Mouse (Mus musculus): ENCODE results near the gene Slc25a48. TPM values are rescaled to one million over a fixed set of nuclear protein-coding genes. Genes with fewer than 3 reads are reported as not detected.

Gene Slc25a48
- polyA plus RNA-seq, 1 experiment from 2014 or later = not detected

DNA sequence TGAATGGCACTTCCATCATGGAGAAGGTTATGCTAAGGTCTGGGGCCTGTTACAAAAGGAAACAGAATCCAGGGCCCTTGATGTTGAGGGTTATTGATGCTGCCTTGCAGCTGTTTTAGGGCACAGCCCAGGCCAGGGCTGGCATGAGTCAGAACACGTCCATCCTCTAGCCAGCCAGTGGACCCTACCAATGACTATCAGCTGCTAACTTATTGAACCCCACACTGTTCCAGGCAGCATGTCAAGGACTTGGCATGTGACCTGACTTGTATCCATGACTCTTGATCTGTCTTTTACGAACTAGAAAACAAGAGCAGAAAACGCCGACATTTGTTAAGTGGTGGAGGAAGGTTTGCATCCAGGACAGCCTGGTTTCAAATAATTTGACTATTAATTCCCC is 24.6 kb downstream of the Slc25a48 start:
- Histone ChIP-seq H3K4me2 (replicated peaks) (no peak overlapping the region), H3K27ac (replicated peaks) (no peak overlapping the region), H3K27me3 (no peaks in the 10 kb centered on the region), H3K9ac (replicated peaks) (no peak overlapping the region), H3K9me3 (no peaks in the 10 kb centered on the region), H3K4me1 (no peaks in the 10 kb centered on the region), H3K36me3 (no peaks in the 10 kb centered on the region), H3K4me3 (no peak overlapping the region)
- ATAC-seq (replicated peaks) = no peak
- 92% methylated on average over 4 of the region's 4 CpGs for WGBS

DNA sequence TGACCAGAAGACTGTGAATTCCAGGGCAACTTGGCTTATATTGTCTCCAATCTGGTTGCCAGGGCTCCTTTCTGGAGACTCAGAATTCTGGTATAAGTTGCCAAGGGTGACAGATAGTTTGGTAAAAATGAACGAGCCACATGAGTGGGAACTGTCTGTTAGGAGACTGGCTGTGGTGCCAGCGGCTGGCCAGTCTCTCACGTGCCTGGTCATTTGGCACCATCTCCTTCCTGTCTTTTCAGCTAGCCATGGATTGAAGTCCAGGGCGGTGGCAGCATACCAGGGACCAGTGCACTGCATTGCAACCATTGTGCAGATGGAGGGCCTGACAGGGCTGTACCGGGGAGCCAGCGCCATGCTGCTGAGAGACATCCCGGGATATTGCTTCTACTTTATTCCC is 25.1 kb downstream of the Slc25a48 start:
- Histone ChIP-seq H3K36me3 (no peaks in the 10 kb centered on the region), H3K4me2 (replicated peaks) (no peak overlapping the region), H3K9me3 (no peaks in the 10 kb centered on the region), H3K27ac (replicated peaks) (no peak overlapping the region), H3K4me1 (no peaks in the 10 kb centered on the region), H3K27me3 (no peaks in the 10 kb centered on the region), H3K9ac (replicated peaks) (no peak overlapping the region), H3K4me3 (no peak overlapping the region)
- 82% methylated on average over 7 of the region's 7 CpGs for WGBS
- no peak for ATAC-seq (replicated peaks)

GRCm38 (mm10) chr13:56463750-56464149 is 25.6 kb downstream of the Slc25a48 start:
- Histone ChIP-seq H3K4me1 (no peaks in the 10 kb centered on the region), H3K4me3 (no peak overlapping the region), H3K27me3 (no peaks in the 10 kb centered on the region), H3K36me3 (no peaks in the 10 kb centered on the region), H3K9me3 (no peaks in the 10 kb centered on the region), H3K9ac (replicated peaks) (no peak overlapping the region), H3K4me2 (replicated peaks) (no peak overlapping the region), H3K27ac (replicated peaks) (no peak overlapping the region)
- WGBS = 78% methylated on average over 6 of the region's 6 CpGs
- ATAC-seq (replicated peaks) = no peak

- Histone ChIP-seq H3K9ac (replicated peaks) (no peak overlapping the region), H3K4me1 (no peaks in the 10 kb centered on the region), H3K9me3 (no peaks in the 10 kb centered on the region), H3K27ac (replicated peaks) (no peak overlapping the region), H3K27me3 (no peaks in the 10 kb centered on the region), H3K36me3 (no peaks in the 10 kb centered on the region), H3K4me2 (replicated peaks) (no peak overlapping the region), H3K4me3 (no peak overlapping the region)
- WGBS = 93% methylated on average over 7 of the region's 7 CpGs
- no peak for ATAC-seq (replicated peaks)
These were observed 29.6 kb downstream of the Slc25a48 start for GRCm38 (mm10) chr13:56467786-56468185.

GRCm38 (mm10) chr13:56468536-56468935 is 30.4 kb downstream of the Slc25a48 start:
- Histone ChIP-seq H3K4me3 (no peak overlapping the region), H3K27me3 (no peaks in the 10 kb centered on the region), H3K9me3 (no peaks in the 10 kb centered on the region), H3K4me1 (no peaks in the 10 kb centered on the region), H3K36me3 (no peaks in the 10 kb centered on the region), H3K9ac (replicated peaks) (no peak overlapping the region), H3K4me2 (replicated peaks) (no peak overlapping the region), H3K27ac (replicated peaks) (no peak overlapping the region)
- 93% methylated on average over 4 of the region's 4 CpGs for WGBS
- no peak for ATAC-seq (replicated peaks)

DNA sequence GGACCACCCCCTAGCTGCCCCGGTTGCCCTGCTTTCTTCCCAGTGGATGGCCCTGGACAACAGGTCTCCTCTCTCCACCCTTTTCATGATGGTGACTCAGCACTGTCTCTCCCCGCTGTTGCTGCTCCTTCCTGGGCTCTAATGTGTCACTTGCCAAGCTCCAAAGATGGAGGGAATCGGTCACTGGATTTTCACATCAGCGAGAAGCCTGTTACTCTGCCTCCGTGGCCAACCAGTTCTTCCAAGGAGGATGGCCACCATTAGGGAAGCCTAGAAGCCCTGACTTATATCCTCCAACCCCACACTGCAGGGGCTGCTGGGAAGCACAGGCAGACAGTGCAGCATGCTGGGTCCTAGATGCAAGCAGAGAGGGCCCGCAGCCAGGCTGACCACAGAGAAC is 33.1 kb downstream of the Slc25a48 start:
- 83% methylated on average over 6 of the region's 6 CpGs for WGBS
- Histone ChIP-seq H3K27ac (replicated peaks) (no peak overlapping the region), H3K9me3 (no peaks in the 10 kb centered on the region), H3K4me3 (no peak overlapping the region), H3K4me2 (replicated peaks) (no peak overlapping the region), H3K36me3 (no peaks in the 10 kb centered on the region), H3K27me3 (0 out of 2 replicates have a peak, but pooled peaks cover 4% of the 10 kb centered on the region), H3K4me1 (peaks cover 3% of the 10 kb centered on the region; the same call in 1 of the 2 replicates), H3K9ac (replicated peaks) (no peak overlapping the region)
- no peak for ATAC-seq (replicated peaks)

DNA sequence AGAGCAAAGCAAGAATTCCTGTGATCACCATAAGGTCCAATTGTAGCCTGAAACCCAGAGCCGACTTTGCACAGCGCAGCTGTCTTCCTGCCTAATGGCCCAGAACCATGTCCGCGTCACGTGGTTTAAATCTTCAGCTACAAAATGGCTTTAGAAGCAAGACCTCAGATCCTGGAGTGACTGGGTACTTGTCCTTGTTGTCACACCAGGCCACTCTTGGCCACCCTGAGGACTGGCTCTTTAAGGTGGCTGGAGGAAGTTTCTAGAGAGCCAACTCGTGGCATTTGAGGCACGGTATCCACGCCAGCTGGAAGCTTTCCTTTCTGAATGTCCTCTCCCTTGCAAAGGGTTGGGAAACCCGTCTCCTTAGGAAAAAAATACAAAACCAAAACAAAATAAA is 33.8 kb downstream of the Slc25a48 start:
- Histone ChIP-seq H3K27ac (replicated peaks) (no peak overlapping the region), H3K4me1 (peaks cover 6% of the 10 kb centered on the region; the same call in 1 of the 2 replicates), H3K36me3 (no peaks in the 10 kb centered on the region), H3K9me3 (no peaks in the 10 kb centered on the region), H3K4me3 (no peak overlapping the region), H3K27me3 (0 out of 2 replicates have a peak, but pooled peaks cover 4% of the 10 kb centered on the region), H3K4me2 (replicated peaks) (no peak overlapping the region), H3K9ac (replicated peaks) (no peak overlapping the region)
- WGBS = 78% methylated on average over 9 of the region's 9 CpGs
- ATAC-seq (replicated peaks) = no peak

DNA sequence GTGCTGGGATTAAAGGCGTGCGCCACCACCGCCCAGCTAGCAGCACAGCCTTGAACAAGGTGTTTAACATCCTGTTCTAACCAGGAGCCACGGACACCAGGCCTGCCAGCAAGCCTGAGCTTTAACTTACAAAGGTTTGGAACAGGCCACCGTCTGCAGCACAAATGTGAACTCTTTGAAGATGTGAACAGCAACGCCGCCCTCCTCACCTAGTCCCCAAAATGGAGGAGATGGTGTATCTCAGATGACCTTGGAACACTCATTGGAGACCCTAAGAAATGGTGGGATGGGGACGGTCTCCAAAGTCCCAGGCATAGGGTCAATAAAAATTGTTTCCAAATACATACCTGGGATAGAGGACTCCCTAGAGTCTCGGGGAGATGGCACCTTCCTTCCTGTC is 34.5 kb downstream of the Slc25a48 start:
- H3K4me3 ChIP-seq = no peak overlapping the region
- H3K27ac ChIP-seq (replicated peaks) = no peak overlapping the region
- no peak overlapping the region for H3K9ac ChIP-seq (replicated peaks)
- 94% methylated on average over 9 of the region's 9 CpGs for WGBS
- H3K9me3 ChIP-seq = no peaks in the 10 kb centered on the region
- no peaks in the 10 kb centered on the region for H3K36me3 ChIP-seq
- no peak overlapping the region for H3K4me2 ChIP-seq (replicated peaks)
- H3K4me1 ChIP-seq = peaks cover 13% of the 10 kb centered on the region
- 0 out of 2 replicates have a peak, but pooled peaks cover 4% of the 10 kb centered on the region for H3K27me3 ChIP-seq
- ATAC-seq (replicated peaks) = no peak

GRCm38 (mm10) chr13:56475363-56475762 is 37.2 kb downstream of the Slc25a48 start:
- Histone ChIP-seq H3K36me3 (no peaks in the 10 kb centered on the region), H3K27ac (replicated peaks) (no peak overlapping the region), H3K4me1 (peaks cover 18% of the 10 kb centered on the region), H3K4me3 (no peak overlapping the region), H3K4me2 (replicated peaks) (no peak overlapping the region), H3K9me3 (no peaks in the 10 kb centered on the region), H3K27me3 (0 out of 2 replicates have a peak, but pooled peaks cover 4% of the 10 kb centered on the region), H3K9ac (replicated peaks) (no peak overlapping the region)
- 33% methylated on average over 4 of the region's 4 CpGs for WGBS
- ATAC-seq (replicated peaks) = peak; percentile 57

GRCm38 (mm10) chr13:56476790-56477189 is 38.6 kb downstream of the Slc25a48 start:
- Histone ChIP-seq H3K9ac (replicated peaks) (no peak overlapping the region), H3K27ac (replicated peaks) (no peak overlapping the region), H3K27me3 (0 out of 2 replicates have a peak, but pooled peaks cover 4% of the 10 kb centered on the region), H3K4me2 (replicated peaks) (no peak overlapping the region), H3K36me3 (no peaks in the 10 kb centered on the region), H3K9me3 (no peaks in the 10 kb centered on the region), H3K4me1 (peaks cover 18% of the 10 kb centered on the region), H3K4me3 (no peak overlapping the region)
- 77% methylated on average over 5 of the region's 5 CpGs for WGBS
- ATAC-seq (replicated peaks) = no peak

DNA sequence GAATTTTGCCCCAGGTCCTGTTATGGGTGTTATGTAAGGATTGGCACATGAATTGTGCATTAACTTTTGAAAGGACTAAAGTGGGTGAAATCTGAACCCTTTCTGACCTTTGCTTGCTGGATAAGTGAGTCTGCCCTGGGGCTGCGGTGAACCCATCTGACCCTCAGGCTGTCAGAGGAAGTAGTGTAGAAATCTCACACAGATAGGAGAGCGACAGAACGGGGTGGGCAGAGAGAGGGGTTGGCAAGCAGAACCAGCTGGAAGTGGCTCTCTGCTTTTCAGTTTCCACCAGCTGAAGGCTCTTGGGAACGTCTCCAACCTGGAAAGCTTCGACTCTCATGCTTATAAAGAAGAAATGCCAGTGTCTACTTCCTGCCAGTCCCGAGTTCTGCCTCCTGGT is 39.1 kb downstream of the Slc25a48 start:
- ATAC-seq (replicated peaks) = 0 out of 2 replicates have a peak, but pooled peaks have one; percentile 36
- Histone ChIP-seq H3K36me3 (no peaks in the 10 kb centered on the region), H3K4me3 (no peak overlapping the region), H3K27me3 (0 out of 2 replicates have a peak, but pooled peaks cover 4% of the 10 kb centered on the region), H3K9ac (replicated peaks) (no peak overlapping the region), H3K9me3 (no peaks in the 10 kb centered on the region), H3K4me1 (peaks cover 18% of the 10 kb centered on the region), H3K27ac (replicated peaks) (no peak overlapping the region), H3K4me2 (replicated peaks) (no peak overlapping the region)
- WGBS = 48% methylated on average over 6 of the region's 6 CpGs

GRCm38 (mm10) chr13:56478027-56478426 is 39.9 kb downstream of the Slc25a48 start:
- Histone ChIP-seq H3K27me3 (0 out of 2 replicates have a peak, but pooled peaks cover 4% of the 10 kb centered on the region), H3K9me3 (no peaks in the 10 kb centered on the region), H3K9ac (replicated peaks) (no peak overlapping the region), H3K4me3 (no peak overlapping the region), H3K4me2 (replicated peaks) (no peak overlapping the region), H3K36me3 (no peaks in the 10 kb centered on the region), H3K27ac (replicated peaks) (no peak overlapping the region), H3K4me1 (peaks cover 18% of the 10 kb centered on the region)
- ATAC-seq (replicated peaks) = no peak
- 82% methylated on average over 6 of the region's 6 CpGs for WGBS

DNA sequence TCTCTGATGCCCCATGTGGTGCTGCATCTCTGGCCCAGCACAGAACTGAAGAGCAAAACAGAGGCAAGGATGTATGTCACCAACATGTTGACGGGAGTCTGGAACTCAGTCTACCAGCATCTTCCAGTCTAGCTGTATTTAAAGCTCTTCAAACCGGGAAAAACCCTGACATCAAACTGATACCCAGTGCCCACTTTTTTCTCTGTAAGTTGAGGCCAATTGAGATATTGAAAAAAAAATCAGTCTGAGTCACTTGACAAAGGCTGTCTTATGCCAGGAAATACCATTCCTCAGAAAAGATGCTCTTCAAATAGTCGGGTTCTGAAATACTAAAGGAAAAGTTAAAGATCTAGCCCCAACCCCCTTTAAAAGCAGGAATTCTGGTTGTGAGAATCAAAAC is 44.0 kb downstream of the Slc25a48 start, which contains the start of gene Il9:
Gene Il9, minus strand, starts transcription at position 101 of the 400 bp plus-strand sequence.
- H3K9me3 ChIP-seq = no peaks in the 10 kb centered on the region
- no peaks in the 10 kb centered on the region for H3K27me3 ChIP-seq
- no peak within 1 kb of the TSS for H3K9ac ChIP-seq (replicated peaks)
- 79% methylated on average over 3 of the region's 3 CpGs for WGBS
- ATAC-seq (replicated peaks) = no peak
- no peak within 1 kb of the TSS for H3K4me2 ChIP-seq (replicated peaks)
- peaks cover 10% of the 10 kb centered on the region for H3K4me1 ChIP-seq
- H3K36me3 ChIP-seq = no peaks in the 10 kb centered on the region
- H3K27ac ChIP-seq (replicated peaks) = no peak within 1 kb of the TSS
- H3K4me3 ChIP-seq = no peak within 1 kb of the TSS

All from forebrain, embryonic 15.5 days (tissue).